Mouse (Mus musculus) mouse embryonic stem cell (cell line): Measurements from ENCODE around the gene Col4a2.

Experiments
- in situ Hi-C, 2 experiments: fragments of 300-500 bp; cut with MboI; formaldehyde crosslinking; loops; 1 replicate in 1 of 2; 3 replicates in 1 of 2; pipeline ENCODE4 v1.14.3; 2019 to 2020; ENCODE audit warnings: low sequenced_read_pairs in 2 of 2, low pct_unique_long_range_greater_than_20kb in 1 of 2, mixed read lengths in 1 of 2; ENCODE audit not compliant: unreplicated experiment in 1 of 2

The Col4a2 gene

DNA sequence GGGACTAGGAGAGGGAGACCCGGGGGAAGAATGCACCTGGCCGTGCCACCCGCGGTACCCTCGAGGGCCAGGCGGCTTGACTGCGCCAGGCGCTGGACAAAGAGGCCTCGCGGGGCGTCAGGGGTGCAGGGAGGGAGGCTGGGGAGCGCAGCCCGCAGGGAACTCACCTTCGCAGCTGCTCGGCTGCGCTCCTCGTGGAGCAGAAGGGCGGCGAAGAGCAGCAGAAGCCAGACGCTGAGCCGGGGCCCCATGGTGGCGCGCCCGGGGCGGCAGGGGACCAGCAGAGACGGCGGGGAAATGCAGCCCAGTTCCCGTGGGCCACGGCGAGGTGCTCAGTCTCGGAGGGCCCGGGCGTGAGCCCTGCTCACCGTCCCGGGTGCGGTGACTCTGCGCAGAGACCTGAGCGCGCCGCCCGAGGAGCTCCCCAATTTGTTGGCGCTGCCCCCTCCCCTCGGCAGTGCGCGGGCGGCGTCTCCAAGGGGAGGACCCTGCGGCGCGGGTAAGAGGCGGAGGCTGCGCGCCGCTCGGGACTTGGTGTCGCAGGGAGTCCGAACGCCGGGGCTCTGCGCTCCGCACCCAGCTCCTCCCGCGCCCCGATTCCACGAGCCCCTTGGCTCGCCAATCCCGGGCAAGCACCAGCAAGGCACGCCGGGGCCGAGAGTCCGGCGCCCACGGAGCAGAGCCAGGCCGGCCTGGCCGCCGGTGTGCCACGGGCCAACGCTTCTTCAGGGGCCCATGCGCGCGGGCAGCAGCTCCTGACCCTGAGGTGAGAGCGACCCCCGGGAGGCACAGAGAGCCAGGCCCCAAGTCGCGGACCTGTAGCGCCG, at the start of gene Col4a2, which contains the start of gene Col4a1:
Gene Col4a2 (plus strand): TSS at position 457 of the 827 bp plus-strand sequence.
Gene Col4a1 (minus strand): TSS at position 478 of the 827 bp plus-strand sequence.
- in situ Hi-C loops, result loop anchor here in 1 of 2 experiments (25.0 kb wide), 1 partner anchor 1075 kb away; the partner anchor contains the start of gene Sox1

DNA sequence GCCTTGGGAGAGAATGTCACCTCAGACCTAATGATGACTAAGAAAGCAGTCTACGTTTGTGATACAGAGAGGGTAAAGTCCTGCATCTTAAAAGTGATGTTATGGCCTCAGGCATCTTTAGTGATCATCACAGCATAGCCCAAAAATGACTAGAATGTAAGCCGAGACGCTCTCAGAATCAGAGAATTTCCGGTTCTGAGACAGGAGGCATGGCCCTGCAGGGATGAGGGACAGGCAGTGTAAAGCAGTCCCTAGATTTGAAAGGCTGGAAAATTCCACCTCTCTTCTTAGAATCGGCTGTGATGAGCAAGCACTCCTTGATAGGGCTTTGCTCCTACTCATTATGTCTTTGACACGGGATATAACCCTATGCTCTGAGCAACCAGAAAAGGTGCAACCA, 48.8 kb upstream of the Col4a2 start:
- in situ Hi-C loops, result no loop called here

DNA sequence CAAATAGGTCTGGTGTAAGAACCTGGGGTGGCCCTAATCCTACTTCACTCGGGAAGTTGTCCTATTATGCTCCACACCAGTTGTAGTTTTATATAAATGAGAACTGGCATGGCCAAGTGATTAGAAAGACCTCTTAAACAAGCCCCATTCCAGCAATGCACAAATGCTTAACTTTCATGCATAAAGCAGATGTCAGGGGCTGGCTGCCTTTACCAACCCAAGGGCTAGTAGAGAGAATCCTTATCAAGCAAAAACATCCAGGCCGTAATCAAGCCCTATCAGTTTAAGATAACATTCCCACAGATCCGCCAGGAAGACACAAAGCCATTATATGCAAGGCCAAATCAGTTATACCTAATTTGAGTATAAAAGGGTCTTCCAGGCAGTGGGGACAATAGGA, 46.6 kb upstream of the Col4a2 start:
- in situ Hi-C loops, result no loop called here

DNA sequence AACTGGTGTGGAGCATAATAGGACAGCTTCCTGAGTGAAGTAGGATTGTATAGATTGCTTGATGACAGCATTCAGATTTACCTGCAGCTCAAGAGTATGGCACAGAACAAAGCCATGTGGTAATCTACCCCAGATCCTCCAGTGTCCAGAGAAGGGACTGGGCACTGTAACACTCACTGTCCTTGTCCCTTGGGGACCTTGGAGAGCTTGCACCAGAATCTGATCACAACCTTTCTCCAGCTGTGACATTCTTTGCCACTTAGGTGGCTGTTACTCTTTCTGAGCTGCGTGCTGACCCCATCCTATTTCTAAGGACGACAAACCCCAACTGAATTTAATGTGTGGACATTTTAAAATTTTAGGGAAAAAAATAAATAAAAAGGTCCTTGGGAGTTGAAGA, 46.1 kb upstream of the Col4a2 start:
- in situ Hi-C loops, result no loop called here

DNA sequence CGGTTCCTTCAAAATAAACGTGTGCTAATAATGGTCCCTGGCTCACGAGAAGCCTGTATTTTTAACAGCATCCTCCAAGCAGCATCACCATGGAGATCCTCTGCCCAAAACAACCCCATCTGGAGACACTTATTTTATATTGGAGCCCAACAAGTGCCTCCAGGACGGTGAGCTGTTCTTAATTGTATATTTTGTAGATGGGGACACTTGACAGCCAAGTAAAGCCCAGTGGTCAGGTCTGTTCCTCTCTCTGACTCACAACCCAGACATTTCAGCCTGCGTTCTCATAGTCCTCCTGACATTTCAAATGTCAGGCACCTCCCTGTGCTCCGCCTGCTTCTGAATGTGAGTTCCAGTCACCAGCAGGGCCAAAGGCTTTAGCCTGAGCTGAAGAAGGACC, 43.9 kb upstream of the Col4a2 start:
- in situ Hi-C loops, result no loop called here

DNA sequence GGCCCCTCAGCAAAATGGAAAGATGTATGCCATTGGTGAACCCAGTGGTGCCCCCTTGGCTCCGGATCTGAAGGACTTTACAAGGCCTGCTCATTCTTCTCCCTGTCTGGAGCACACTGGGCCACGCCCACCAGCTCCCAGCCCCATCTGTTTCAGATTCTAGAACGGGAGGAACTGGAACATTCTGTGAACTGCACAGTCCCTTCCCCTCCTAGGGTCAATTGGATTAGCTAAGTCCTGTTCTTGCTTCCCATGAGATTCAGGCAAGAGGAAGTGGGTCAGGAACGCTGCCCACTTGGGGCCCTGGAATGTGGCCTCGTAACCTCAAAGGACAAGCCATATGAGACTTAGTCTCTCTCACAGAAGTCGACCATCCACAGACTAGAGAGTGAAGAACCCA, 41.8 kb upstream of the Col4a2 start:
- in situ Hi-C loops, result no loop called here

DNA sequence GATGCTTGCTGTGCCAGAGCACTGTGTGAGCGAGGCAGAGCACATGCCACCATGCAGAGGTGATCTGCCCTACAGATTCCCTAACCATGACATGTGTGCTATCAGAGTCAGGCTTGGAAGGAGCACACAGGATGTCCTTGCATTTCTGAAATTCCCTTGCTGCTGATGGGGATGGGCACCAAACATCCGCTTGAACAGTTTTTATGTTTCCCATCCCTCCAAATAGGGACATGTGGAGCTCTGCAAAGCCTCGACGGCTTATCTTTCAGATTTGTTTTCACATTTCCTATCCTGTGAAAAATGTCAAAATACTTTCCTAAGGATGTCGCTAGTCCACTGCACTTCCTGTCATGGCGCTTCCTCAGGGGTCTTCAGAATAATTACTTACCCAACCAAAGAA, 40.4 kb upstream of the Col4a2 start:
- in situ Hi-C loops, result no loop called here

DNA sequence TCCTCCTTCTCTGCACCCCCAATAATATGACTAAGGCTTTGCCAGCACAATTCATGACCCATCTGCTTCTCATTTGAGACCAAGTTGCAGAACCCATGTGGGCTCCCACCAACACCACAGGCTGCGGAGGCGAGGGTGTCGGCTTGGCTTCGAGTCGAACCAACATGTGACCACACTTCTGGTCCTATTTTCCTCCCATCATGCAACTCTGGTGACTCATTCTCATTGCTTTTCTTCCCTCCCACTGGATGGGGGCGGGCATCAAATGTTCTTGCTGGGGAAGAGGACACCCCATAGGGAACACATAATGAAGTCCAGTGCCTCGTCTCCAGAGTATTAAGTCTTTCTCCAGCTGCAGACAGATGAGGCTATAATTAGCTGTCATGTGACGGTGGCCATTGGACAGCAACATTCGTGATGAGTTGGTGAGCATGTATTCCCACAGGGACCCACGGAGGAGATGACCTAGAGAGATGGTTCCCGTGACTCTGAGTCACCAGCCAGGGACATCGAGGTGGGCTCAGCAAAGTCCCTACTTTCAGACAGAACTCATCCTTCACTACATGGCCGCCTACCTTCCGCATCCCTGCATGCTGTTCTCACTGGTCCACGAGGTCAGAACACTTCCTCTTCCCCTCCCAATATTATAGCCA, 39.0 kb upstream of the Col4a2 start:
- in situ Hi-C loops, result no loop called here

DNA sequence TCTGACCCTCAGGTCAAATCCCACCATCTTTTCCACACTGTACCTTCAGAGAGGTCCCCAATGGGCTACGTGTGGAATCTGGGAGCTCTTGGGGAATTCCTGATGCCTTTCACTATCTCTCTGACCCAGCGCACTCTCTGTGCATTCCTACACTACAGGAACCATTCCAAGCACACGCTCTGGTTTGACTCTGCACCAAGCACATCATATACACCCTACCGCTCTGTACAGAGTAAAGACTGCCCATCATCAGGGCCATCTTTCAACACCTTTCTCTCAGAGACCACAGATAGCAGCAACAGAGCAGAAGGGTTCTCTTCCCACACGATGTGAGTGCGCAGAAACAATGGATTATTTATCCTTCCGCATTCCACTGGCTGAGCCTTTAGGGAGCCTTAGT, 38.2 kb upstream of the Col4a2 start:
- in situ Hi-C loops, result no loop called here

DNA sequence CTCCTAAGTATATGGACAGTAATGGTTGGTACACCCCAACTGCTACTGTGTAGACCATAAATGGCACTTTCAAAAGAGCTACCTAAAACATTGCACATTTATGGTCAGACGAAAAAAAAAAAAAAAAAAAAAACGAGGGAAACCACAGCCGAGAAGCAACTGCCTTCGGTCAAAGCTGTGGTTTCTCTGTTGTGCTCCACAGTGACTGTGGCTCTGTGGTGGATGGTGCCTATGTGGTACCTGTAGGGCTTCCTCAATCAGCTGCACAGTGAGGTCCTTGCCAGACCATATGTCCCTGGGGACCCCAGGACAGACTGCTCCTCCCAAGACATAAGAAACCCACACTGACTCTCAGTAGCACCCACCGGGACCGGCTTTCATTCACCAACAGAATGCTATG, 36.3 kb upstream of the Col4a2 start:
- in situ Hi-C loops, result no loop called here

DNA sequence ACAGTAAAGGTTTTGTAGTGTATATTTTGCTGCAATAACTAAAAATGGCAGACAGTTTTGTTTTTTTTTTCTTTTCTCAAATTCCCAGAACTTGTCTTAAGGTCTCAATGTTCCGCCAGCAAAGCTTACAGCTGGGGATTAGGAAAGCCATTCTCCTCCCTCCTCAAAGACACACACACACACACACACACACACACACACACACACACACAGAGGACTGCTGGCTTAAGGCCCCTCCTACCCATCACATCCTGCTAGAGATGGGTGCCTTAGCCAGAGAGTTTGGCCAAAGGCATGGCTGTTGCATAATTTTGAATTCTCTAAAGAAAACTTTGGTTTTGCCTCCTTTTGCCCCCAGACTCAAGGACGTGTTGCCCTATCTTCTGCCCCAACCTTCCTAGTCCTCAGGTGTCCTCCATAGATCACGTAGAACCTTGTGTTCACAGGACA, 35.0 kb upstream of the Col4a2 start:
- in situ Hi-C loops, result no loop called here

DNA sequence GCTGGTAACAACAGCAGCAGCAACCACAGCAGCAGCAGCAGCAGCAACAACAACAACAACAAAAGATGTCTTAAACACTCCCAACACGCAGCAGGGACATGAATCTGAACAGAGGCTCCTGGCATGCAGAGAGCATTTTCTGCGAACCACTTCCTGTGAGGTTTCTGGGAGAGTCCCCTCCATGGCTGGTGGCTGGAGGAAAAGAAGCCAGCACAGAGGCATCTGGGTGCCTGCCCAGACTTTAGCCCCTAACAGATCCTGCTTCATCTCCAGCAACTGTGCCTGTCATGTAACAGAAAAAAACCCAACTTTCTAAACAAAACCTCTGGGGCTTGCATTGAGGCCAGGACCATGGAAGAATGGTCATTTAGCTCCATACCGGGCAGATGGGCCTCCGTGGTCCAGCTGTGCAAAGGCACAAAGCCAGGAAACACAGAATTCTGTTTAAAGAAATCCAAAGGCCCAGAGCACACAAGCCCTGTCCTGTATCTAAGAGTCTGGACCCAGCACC, 34.4 kb upstream of the Col4a2 start:
- in situ Hi-C loops, result no loop called here

DNA sequence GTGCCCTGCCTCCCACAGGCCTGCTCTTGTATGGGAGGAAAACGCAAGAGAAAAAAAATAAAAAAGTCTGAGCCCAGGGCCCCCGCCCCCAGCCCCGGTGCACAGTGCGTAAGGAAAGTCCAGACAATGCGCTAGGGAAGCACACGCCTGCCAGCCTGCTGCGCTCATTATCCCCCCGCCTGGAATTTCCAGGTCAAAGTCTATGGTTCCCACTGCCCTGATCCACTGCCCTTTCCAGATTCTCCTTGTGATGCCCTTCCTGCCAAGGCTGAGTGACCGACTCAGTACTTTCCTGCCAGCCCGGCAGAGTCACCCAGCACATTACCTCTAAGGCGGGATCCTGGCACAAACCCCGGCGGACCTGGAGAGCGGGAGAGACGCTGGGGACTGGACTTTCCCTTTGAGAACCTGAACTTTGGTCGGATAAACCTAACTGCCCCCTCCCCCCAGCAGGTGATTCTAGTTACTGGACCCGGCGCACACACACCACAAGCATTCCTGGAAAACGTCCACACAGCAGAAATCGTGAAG, 33.2 kb upstream of the Col4a2 start:
- in situ Hi-C loops, result no loop called here

DNA sequence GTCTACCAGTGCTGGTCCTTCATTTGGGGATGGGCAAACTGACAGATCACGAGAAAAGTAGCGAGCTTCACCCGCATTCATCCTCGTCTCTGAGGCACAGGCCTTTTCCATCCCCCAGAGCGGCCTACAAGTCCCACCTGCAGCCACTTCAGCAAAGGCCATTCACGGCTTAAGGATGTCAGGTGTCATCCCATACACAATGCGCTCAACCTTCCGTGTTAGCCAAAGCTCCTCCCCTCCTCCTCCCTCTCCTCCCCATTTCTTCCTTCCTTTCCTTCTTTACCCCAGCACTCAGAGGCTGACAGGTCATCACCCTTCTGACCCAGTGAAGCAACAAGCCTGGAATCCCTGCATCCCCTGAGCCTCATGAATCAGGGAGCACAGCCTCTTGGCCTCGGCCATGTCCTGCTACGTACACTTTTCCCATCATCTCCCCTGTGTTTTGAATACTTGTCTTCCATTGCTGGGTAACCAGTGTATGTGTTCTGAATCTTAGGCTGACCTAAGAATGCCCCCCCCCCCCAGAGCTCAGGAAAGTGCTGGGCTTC, 31.8 kb upstream of the Col4a2 start:
- in situ Hi-C loops, result no loop called here

DNA sequence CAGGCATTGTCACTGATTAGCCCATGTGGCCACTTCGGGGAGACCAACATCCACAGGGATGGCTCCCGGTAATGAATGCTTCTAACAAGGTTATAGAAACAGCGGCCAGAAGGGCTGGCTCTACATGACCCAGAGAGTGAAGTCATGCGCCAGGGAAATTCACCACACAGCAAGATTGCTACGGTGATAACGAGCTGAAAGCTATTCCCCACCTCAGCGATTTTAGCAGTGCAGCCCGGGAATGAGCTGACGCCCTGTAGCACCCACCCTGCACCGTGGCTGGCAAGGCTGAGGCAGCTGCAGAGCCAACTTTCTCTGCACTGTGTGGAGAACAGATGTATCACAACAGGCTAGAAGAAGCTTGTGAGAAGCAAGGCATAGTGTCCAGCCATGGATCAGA, 30.5 kb upstream of the Col4a2 start:
- in situ Hi-C loops, result no loop called here

DNA sequence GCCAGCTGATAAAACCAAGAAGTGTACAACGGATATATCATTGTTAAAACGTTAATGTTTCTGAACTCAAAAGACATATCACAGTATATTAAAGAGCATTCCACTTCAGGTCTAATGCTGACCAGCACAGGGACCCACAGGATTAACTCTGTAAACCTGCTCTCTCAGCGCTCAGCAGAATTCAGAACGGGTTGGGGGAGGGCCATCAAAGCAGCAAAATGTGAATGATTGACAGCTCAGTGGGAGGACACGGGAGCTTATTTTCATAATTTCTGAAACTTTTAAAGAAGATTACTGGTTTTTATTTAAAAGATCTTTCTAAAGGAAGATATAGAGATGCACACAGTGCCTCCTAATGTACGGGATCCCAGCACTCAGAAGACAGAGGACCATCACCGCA, 29.9 kb upstream of the Col4a2 start:
- in situ Hi-C loops, result no loop called here

DNA sequence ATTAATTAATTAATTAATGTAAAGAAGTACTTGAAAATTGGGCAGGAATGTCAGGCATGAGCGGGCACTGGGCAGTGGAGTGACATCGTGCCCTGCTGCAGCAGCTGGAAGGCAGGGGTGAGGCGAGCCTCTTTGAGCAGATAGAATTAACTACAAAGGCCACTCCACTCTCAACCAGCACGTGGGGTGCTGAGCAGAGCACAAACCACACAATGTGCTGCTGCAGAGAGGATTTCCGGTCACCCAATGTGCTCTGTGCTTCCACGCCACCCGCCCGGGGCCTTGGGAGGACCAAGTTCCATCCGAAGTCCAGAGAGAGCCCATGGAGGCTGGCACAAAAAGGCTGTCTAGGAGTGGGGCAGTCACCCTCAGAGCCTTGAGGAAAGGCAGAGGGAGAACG, 29.4 kb upstream of the Col4a2 start:
- in situ Hi-C loops, result no loop called here

DNA sequence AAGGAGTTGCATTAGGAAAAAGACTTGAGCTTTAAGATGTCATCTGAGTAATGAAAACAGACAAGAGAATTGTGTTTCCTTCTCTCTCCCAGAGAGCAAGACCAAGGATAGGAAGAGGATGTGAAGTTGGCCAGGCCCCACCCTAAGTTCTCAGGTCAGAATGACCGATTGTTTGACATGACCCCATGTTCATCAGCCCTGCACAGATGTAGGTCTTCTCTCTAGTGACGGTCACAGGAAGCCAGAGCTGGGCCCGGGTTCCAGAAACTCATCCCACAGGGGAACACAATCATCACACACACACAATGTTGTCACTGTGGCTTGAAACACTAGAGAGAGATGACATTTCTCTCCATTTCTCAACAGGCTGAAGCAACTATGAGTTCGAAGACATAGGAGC, 27.2 kb upstream of the Col4a2 start:
- in situ Hi-C loops, result no loop called here

DNA sequence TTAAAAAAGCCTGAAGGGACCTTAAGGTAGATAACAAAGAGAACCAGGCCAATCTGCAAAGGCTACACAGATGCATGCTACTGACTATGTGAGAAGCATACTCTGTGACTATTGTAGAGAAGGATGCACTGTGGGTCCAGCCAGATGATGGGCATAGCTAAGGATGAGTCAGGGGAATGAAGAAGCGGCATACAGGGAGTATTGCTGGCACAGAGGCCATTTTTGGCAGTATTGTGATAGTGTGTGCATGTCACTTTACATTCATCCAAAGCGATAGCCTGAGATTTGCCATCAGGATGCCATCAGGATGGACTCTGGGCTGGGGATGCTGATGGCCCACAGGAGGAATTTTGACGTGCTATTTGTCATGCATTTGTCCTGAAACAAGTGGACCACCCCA, 25.5 kb upstream of the Col4a2 start:
- in situ Hi-C loops, result no loop called here
